Mouse (Mus musculus): Measurements from ENCODE around the gene Numa1. TPM values are rescaled to one million over a fixed set of nuclear protein-coding genes. Genes with fewer than 3 reads are reported as not detected.

The Numa1 gene
- polyA plus RNA-seq, 1 experiment from 2014 or later = 20.7 TPM

DNA sequence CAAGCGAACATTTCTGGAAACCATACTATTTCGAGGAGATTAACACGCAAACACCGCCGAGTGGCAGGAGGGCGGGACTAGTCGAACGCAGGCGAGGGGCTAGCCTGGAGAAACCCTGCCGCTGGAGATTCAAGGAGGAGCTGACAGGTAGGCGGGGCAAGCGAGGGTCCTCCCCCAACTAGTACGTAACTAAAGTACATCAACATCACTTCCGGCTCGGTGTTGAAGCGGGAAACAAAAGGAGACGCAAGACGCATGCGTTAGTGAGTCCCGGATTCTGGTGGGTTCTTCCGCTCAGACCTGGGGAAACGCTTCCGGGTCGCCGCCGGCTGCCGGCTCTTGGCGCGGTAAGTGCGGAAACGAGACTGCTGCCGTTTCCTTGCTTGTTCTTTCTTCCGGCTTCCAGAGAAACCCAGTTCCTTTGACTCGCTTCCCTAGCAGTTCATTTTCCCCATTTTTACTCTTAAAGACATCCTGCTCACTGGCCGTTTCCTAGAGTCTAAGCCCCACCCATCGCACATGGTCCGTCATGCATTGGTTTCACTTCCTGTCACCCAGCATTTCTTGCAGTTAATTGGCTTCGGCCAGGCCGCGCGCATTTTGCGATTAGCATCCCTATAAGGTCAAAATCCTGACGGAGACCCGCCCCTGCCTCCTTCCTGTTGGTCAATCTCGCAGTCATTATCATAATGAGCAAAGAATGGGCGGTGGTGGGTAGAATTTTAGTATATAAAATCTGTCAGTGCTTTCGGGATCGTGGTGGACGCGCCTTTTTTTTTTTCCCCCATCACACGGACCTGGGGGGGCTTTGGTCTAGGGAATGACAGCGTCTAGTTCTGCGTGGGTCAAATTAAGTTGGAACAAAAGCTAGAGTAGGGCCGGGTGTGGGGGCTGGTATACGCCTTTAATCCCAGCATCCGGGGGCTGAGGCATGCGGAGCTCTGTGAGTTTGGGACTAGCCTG lies 37.5 kb upstream of the Numa1 start:
- WGBS = under 1% methylated on average over 57 of the region's 57 CpGs
- H3K27me3 ChIP-seq (ENCODE audit: control insufficient read depth, insufficient read depth, low read length) = no peaks in the 10 kb centered on the region
- peak overlapping the region; percentile 89 for H3K27ac ChIP-seq (replicated peaks)
- H3K36me3 ChIP-seq (ENCODE audit: control insufficient read depth, insufficient read depth, low read length) = no peaks in the 10 kb centered on the region
- ATAC-seq (ENCODE audit: low FRiP score, low TSS enrichment) (peak; percentile 98), DNase-seq (ENCODE audit: low spot score) (peak; percentile 96)
- peak overlapping the region; percentile 51 for H3K4me3 ChIP-seq (ENCODE audit: low read depth, low read length)
- no peaks in the 10 kb centered on the region for H3K4me1 ChIP-seq (replicated peaks; ENCODE audit: control insufficient read depth, insufficient read depth)
- H3K9me3 ChIP-seq (ENCODE audit: control insufficient read depth, low read length) = no peaks in the 10 kb centered on the region
- TF ChIP-seq EP300 (optimal IDR thresholded peaks at IDR 0.05) = peak; percentile 43
- no peak; the same call in 1 of the 2 replicates for TF ChIP-seq CTCF (IDR thresholded peaks at IDR 0.05; ENCODE audit: low read depth)
- H3K4me2 ChIP-seq (replicated peaks; ENCODE audit: low read depth) = peak overlapping the region; percentile 57
- peak overlapping the region; percentile 62 for H3K9ac ChIP-seq (ENCODE audit: low read length)

DNA sequence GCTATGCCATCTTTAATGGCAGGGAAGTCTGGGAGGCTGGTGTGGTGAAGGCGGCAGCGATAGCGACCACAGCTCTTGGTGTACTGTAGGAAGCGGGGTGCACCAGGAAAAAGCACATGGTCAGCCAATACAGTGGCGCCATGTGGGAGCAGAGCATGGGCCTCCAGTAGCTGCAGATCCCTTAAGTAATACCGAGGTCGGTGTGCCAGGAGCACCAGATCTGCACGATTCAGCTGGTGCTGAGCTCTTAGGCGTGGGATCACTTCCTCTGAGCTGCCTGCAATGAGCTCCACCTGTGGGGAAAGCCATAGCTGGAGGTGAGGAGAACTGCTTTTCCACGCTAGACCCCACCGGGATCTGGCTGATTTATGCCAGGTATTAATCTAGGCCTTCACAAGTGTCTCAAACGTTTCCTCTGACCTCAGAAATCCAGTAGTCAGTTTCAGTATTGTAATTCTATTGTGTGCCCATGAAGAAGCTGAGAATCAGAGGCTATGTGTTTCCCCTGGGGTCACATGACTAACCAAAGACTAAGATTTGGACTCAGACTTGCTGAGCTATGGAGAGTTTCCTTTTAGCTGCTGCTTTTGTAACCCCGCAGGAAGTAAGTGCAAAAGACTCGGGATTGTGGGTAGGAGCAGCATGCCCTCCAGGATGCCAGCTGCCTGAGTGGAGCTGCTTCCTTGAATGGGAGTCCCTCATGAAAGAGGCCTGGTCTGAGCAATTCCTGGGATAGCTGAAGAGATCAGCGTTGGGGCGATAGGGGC lies 33.4 kb upstream of the Numa1 start:
- ATAC-seq (ENCODE audit: low FRiP score, low TSS enrichment) (no peak), DNase-seq (ENCODE audit: low spot score) (no peak)
- no peak overlapping the region for H3K27ac ChIP-seq (replicated peaks)
- no peak overlapping the region for H3K4me2 ChIP-seq (replicated peaks; ENCODE audit: low read depth)
- H3K4me1 ChIP-seq (replicated peaks; ENCODE audit: control insufficient read depth, insufficient read depth) = no peaks in the 10 kb centered on the region
- TF ChIP-seq CTCF (IDR thresholded peaks at IDR 0.05; ENCODE audit: low read depth) = no peak
- TF ChIP-seq EP300 (optimal IDR thresholded peaks at IDR 0.05) = no peak
- H3K9me3 ChIP-seq (ENCODE audit: control insufficient read depth, low read length) = no peaks in the 10 kb centered on the region
- H3K27me3 ChIP-seq (ENCODE audit: control insufficient read depth, insufficient read depth, low read length) = no peaks in the 10 kb centered on the region
- H3K36me3 ChIP-seq (ENCODE audit: control insufficient read depth, insufficient read depth, low read length) = no peaks in the 10 kb centered on the region
- H3K9ac ChIP-seq (ENCODE audit: low read length) = no peak overlapping the region
- no peak overlapping the region for H3K4me3 ChIP-seq (ENCODE audit: low read depth, low read length)
- 87% methylated on average over 16 of the region's 16 CpGs for WGBS

DNA sequence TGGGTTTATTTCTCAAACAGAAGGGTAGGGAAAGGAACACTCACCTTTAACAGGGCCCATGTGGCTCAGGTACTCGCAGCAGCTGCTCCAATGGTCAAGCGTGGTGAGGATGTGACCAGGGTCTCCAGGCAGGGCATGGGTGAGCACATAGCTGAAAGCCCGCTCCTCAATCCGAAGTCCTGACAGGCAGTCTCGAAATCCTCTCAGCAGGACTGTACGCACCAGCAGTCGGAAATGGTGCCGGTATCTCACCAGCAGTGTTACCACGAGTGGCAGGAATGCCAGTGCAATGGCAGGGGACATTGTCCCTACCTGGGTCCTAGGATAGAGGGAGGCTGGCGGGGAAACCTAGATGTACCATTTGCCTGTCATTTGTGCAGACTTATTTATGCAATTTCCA lies 31.9 kb upstream of the Numa1 start:
- 96% methylated on average over 10 of the region's 10 CpGs for WGBS
- no peak overlapping the region for H3K27ac ChIP-seq (replicated peaks)
- H3K27me3 ChIP-seq (ENCODE audit: control insufficient read depth, insufficient read depth, low read length) = no peaks in the 10 kb centered on the region
- H3K36me3 ChIP-seq (ENCODE audit: control insufficient read depth, insufficient read depth, low read length) = no peaks in the 10 kb centered on the region
- no peak overlapping the region for H3K4me3 ChIP-seq (ENCODE audit: low read depth, low read length)
- TF ChIP-seq EP300 (optimal IDR thresholded peaks at IDR 0.05) (no peak), CTCF (IDR thresholded peaks at IDR 0.05; ENCODE audit: low read depth) (no peak)
- H3K4me1 ChIP-seq (replicated peaks; ENCODE audit: control insufficient read depth, insufficient read depth) = peaks cover 5% of the 10 kb centered on the region
- H3K9ac ChIP-seq (ENCODE audit: low read length) = no peak overlapping the region
- no peak overlapping the region for H3K4me2 ChIP-seq (replicated peaks; ENCODE audit: low read depth)
- H3K9me3 ChIP-seq (ENCODE audit: control insufficient read depth, low read length) = no peaks in the 10 kb centered on the region
- ATAC-seq (ENCODE audit: low FRiP score, low TSS enrichment) (no peak), DNase-seq (ENCODE audit: low spot score) (no peak)

DNA sequence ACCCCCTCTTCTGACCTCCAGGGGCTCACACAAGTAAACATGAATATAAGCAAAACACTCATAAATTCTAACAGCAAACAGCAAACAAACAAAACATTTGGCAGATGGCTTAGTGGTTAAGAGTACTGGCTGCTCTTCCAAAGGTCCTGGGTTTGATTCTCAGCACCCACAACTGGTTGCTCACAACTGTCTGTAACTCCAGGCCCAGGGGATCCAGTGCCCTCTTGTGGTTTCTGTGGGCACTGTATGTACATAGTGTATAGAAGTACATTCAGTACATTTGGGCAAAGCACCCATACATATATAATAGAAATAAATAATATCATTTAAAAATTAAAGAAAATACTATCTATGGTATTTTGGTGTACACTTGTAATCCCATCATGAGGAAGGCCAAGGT lies 31.1 kb upstream of the Numa1 start:
- Histone ChIP-seq H3K36me3 (ENCODE audit: control insufficient read depth, insufficient read depth, low read length) (no peaks in the 10 kb centered on the region), H3K4me1 (replicated peaks; ENCODE audit: control insufficient read depth, insufficient read depth) (peaks cover 5% of the 10 kb centered on the region), H3K9ac (ENCODE audit: low read length) (no peak overlapping the region), H3K4me3 (ENCODE audit: low read depth, low read length) (no peak overlapping the region), H3K9me3 (ENCODE audit: control insufficient read depth, low read length) (no peaks in the 10 kb centered on the region), H3K27me3 (ENCODE audit: control insufficient read depth, insufficient read depth, low read length) (no peaks in the 10 kb centered on the region), H3K4me2 (replicated peaks; ENCODE audit: low read depth) (no peak overlapping the region), H3K27ac (replicated peaks) (no peak overlapping the region)
- DNase-seq (ENCODE audit: low spot score) (no peak), ATAC-seq (ENCODE audit: low FRiP score, low TSS enrichment) (no peak)
- no peak for TF ChIP-seq EP300 (optimal IDR thresholded peaks at IDR 0.05)
- TF ChIP-seq CTCF (IDR thresholded peaks at IDR 0.05; ENCODE audit: low read depth) = peak; percentile 39; the same call in 1 of the 2 replicates

DNA sequence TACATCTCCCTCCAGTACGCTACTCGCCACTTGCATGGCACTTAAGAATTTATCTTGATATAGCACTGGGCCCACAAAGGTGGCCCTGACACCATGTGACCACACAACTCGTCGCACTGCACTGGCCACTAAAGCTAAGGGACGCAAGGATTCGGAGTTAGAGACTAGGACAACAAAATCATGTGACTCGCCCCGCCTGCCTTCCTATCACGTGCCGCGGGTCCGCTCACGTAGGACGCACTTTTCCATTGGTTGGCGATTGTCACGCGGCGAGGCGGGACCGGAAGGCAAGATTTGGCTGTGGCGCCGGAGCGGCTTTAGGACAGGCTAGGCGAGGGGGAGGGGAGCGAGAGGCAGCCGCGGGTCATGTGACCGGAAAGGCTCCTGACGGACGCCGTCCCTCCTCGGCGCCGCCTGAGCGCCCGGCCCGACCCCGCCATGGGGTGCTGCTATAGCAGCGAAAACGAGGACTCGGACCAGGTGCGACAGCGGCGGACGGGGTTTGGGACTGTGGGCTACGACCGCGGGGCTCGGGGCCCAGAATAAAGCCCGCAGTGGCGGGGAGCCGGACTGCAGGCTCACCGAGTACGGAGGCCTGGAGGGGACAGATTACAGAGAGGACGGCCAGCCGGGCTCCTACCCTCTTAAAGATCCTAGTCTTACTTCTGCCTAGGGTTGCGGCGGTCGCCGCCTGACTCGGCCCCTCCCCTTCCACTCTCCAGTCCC lies 28.2 kb upstream of the Numa1 start, which contains the start of gene Lamtor1:
Gene Lamtor1, plus strand, starts transcription at position 344 of the 726 bp plus-strand sequence.
- under 1% methylated on average over 59 of the region's 61 CpGs for WGBS
- peaks cover 3% of the 10 kb centered on the region for H3K36me3 ChIP-seq (ENCODE audit: control insufficient read depth, insufficient read depth, low read length)
- H3K9ac ChIP-seq (ENCODE audit: low read length) = peak within 1 kb of the TSS; percentile 95
- H3K4me3 ChIP-seq (ENCODE audit: low read depth, low read length) = peak within 1 kb of the TSS; percentile 82
- H3K27me3 ChIP-seq (ENCODE audit: control insufficient read depth, insufficient read depth, low read length) = no peaks in the 10 kb centered on the region
- TF ChIP-seq EP300 (optimal IDR thresholded peaks at IDR 0.05) (peak; percentile 3), CTCF (IDR thresholded peaks at IDR 0.05; ENCODE audit: low read depth) (0 out of 2 replicates have a peak, but pooled peaks have one; percentile 7)
- DNase-seq (ENCODE audit: low spot score) (peak; percentile 100), ATAC-seq (ENCODE audit: low FRiP score, low TSS enrichment) (peak; percentile 97)
- H3K4me2 ChIP-seq (replicated peaks; ENCODE audit: low read depth) = peak within 1 kb of the TSS; percentile 65
- H3K9me3 ChIP-seq (ENCODE audit: control insufficient read depth, low read length) = no peaks in the 10 kb centered on the region
- H3K27ac ChIP-seq (replicated peaks) = peak within 1 kb of the TSS; percentile 96
- peaks cover 5% of the 10 kb centered on the region for H3K4me1 ChIP-seq (replicated peaks; ENCODE audit: control insufficient read depth, insufficient read depth)

All from stomach, postnatal 0 days (tissue).